Mouse (Mus musculus): ENCODE measurements around the gene Kctd20. TPM values are rescaled to one million over a fixed set of nuclear protein-coding genes. Genes with fewer than 3 reads are reported as not detected.

Kctd20 gene
- polyA plus RNA-seq, 1 experiment = 81.5 TPM

GRCm38 (mm10) chr17:28994615-28995014 is 42.9 kb downstream of the Kctd20 start:
- 77% methylated on average over 4 of the region's 4 CpGs for WGBS
- Histone ChIP-seq H3K27ac (ENCODE audit: control insufficient read depth, insufficient read depth, low read depth, low read length, poor library complexity) (no peak overlapping the region), H3K4me3 (replicated peaks; ENCODE audit: control insufficient read depth, low read depth, low read length) (no peak overlapping the region), H3K4me1 (ENCODE audit: control insufficient read depth, insufficient read depth, low read length) (no peaks in the 10 kb centered on the region)
- no peak for TF ChIP-seq POLR2A (IDR thresholded peaks at IDR 0.05; ENCODE audit: borderline replicate concordance, control insufficient read depth, low read depth, low read length)
- TF ChIP-seq CTCF (IDR thresholded peaks at IDR 0.05; ENCODE audit: control insufficient read depth, insufficient read depth, low read length) = no peak

GRCm38 (mm10) chr17:29000465-29000864 is 48.7 kb downstream of the Kctd20 start:
- peak overlapping the region; percentile 50; the same call in 1 of the 2 replicates for H3K27ac ChIP-seq (ENCODE audit: control insufficient read depth, insufficient read depth, low read depth, low read length, poor library complexity)
- H3K4me1 ChIP-seq (ENCODE audit: control insufficient read depth, insufficient read depth, low read length) = peaks cover 4% of the 10 kb centered on the region
- WGBS = 36% methylated on average over 6 of the region's 6 CpGs
- TF ChIP-seq POLR2A (IDR thresholded peaks at IDR 0.05; ENCODE audit: borderline replicate concordance, control insufficient read depth, low read depth, low read length) = no peak
- TF ChIP-seq CTCF (IDR thresholded peaks at IDR 0.05; ENCODE audit: control insufficient read depth, insufficient read depth, low read length) = no peak
- no peak overlapping the region for H3K4me3 ChIP-seq (replicated peaks; ENCODE audit: control insufficient read depth, low read depth, low read length)

DNA sequence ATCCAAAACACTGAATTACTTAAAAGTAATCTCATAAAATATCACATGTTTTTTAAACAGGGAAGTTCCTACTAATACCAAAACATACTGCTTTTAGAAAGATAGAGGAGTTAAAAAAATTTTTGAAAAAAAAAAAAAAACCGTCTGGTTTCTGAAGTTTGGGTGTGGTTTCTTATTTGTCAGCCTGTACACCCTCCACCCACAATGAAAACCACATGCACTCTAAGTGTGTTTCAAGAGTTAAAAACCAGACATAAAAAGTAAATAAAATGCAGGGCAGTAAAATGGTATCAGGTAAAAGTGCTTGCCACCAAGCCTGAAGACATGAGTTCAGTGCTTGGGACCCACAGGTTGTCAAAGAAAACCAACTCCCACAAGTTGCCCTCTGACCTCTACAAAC is 52.0 kb downstream of the Kctd20 start:
- H3K4me3 ChIP-seq (replicated peaks; ENCODE audit: control insufficient read depth, low read depth, low read length) = no peak overlapping the region
- 23% methylated on average over 1 of the region's 1 CpGs for WGBS
- no peak overlapping the region for H3K27ac ChIP-seq (ENCODE audit: control insufficient read depth, insufficient read depth, low read depth, low read length, poor library complexity)
- no peak for TF ChIP-seq POLR2A (IDR thresholded peaks at IDR 0.05; ENCODE audit: borderline replicate concordance, control insufficient read depth, low read depth, low read length)
- TF ChIP-seq CTCF (IDR thresholded peaks at IDR 0.05; ENCODE audit: control insufficient read depth, insufficient read depth, low read length) = no peak
- H3K4me1 ChIP-seq (ENCODE audit: control insufficient read depth, insufficient read depth, low read length) = peaks cover 7% of the 10 kb centered on the region

- WGBS = 89% methylated on average over 3 of the region's 3 CpGs
- no peak overlapping the region for H3K4me3 ChIP-seq (replicated peaks; ENCODE audit: control insufficient read depth, low read depth, low read length)
- H3K27ac ChIP-seq (ENCODE audit: control insufficient read depth, insufficient read depth, low read depth, low read length, poor library complexity) = no peak overlapping the region
- TF ChIP-seq CTCF (IDR thresholded peaks at IDR 0.05; ENCODE audit: control insufficient read depth, insufficient read depth, low read length) (no peak), POLR2A (IDR thresholded peaks at IDR 0.05; ENCODE audit: borderline replicate concordance, control insufficient read depth, low read depth, low read length) (no peak)
- H3K4me1 ChIP-seq (ENCODE audit: control insufficient read depth, insufficient read depth, low read length) = peaks cover 9% of the 10 kb centered on the region
These were observed 53.3 kb downstream of the Kctd20 start for GRCm38 (mm10) chr17:29005002-29005401.

- TF ChIP-seq CTCF (IDR thresholded peaks at IDR 0.05; ENCODE audit: control insufficient read depth, insufficient read depth, low read length) = no peak
- no peak for TF ChIP-seq POLR2A (IDR thresholded peaks at IDR 0.05; ENCODE audit: borderline replicate concordance, control insufficient read depth, low read depth, low read length)
- H3K27ac ChIP-seq (ENCODE audit: control insufficient read depth, insufficient read depth, low read depth, low read length, poor library complexity) = peak overlapping the region; percentile 95
- peak overlapping the region; percentile 100 for H3K4me3 ChIP-seq (replicated peaks; ENCODE audit: control insufficient read depth, low read depth, low read length)
- H3K4me1 ChIP-seq (ENCODE audit: control insufficient read depth, insufficient read depth, low read length) = peaks cover 8% of the 10 kb centered on the region
- 2% methylated on average over 7 of the region's 7 CpGs for WGBS
These were observed 55.1 kb downstream of the Kctd20 start for GRCm38 (mm10) chr17:29006812-29007211.

- peak overlapping the region; percentile 100 for H3K4me3 ChIP-seq (replicated peaks; ENCODE audit: control insufficient read depth, low read depth, low read length)
These were observed 55.5 kb downstream of the Kctd20 start for GRCm38 (mm10) chr17:29007243-29007640.

GRCm38 (mm10) chr17:29007641-29008325 is 56.0 kb downstream of the Kctd20 start, which contains the start of gene Stk38:
TSS of gene Stk38 (minus strand) at chr17:29007995.
- WGBS = under 1% methylated on average over 65 of the region's 65 CpGs
- Histone ChIP-seq H3K4me3 (replicated peaks; ENCODE audit: control insufficient read depth, low read depth, low read length) (peak within 1 kb of the TSS; percentile 100), H3K4me1 (ENCODE audit: control insufficient read depth, insufficient read depth, low read length) (peaks cover 7% of the 10 kb centered on the region), H3K27ac (ENCODE audit: control insufficient read depth, insufficient read depth, low read depth, low read length, poor library complexity) (peak within 1 kb of the TSS; percentile 95)
- TF ChIP-seq POLR2A (IDR thresholded peaks at IDR 0.05; ENCODE audit: borderline replicate concordance, control insufficient read depth, low read depth, low read length) (peak; percentile 66; the same call in 1 of the 2 replicates), CTCF (IDR thresholded peaks at IDR 0.05; ENCODE audit: control insufficient read depth, insufficient read depth, low read length) (no peak)

More at GRCm38 (mm10) chr17:29007243-29007640, 55.5 kb downstream of the Kctd20 start:
- Histone ChIP-seq H3K27ac (ENCODE audit: control insufficient read depth, insufficient read depth, low read depth, low read length, poor library complexity) (peak overlapping the region; percentile 95), H3K4me1 (ENCODE audit: control insufficient read depth, insufficient read depth, low read length) (peaks cover 8% of the 10 kb centered on the region)
- no peak for TF ChIP-seq POLR2A (IDR thresholded peaks at IDR 0.05; ENCODE audit: borderline replicate concordance, control insufficient read depth, low read depth, low read length)
- 0 out of 2 replicates have a peak, but pooled peaks have one; percentile 0 for TF ChIP-seq CTCF (IDR thresholded peaks at IDR 0.05; ENCODE audit: control insufficient read depth, insufficient read depth, low read length)
- under 1% methylated on average over 19 of the region's 19 CpGs for WGBS

GRCm38 (mm10) chr17:29008326-29008650 is 56.5 kb downstream of the Kctd20 start:
- Histone ChIP-seq H3K4me1 (ENCODE audit: control insufficient read depth, insufficient read depth, low read length) (peaks cover 7% of the 10 kb centered on the region), H3K4me3 (replicated peaks; ENCODE audit: control insufficient read depth, low read depth, low read length) (peak overlapping the region; percentile 100), H3K27ac (ENCODE audit: control insufficient read depth, insufficient read depth, low read depth, low read length, poor library complexity) (peak overlapping the region; percentile 95)
- 13% methylated on average over 8 of the region's 8 CpGs for WGBS
- TF ChIP-seq POLR2A (IDR thresholded peaks at IDR 0.05; ENCODE audit: borderline replicate concordance, control insufficient read depth, low read depth, low read length) = no peak
- TF ChIP-seq CTCF (IDR thresholded peaks at IDR 0.05; ENCODE audit: control insufficient read depth, insufficient read depth, low read length) = no peak
